Comparison of ENCODE assay signal across 7 mouse cellular contexts in genomic region chr17:5839549-5840240, GRCm38 (mm10). TPM values are rescaled to one million over a fixed set of nuclear protein-coding genes. Genes with fewer than 3 reads are reported as not detected.
DNase-seq lines count a peak whose midpoint lies in the region; ATAC-seq and TF ChIP-seq lines count a peak whose summit lies in the region.

No protein-coding gene starts in this region.

- peaks cover 16% of the 10 kb centered on the region for H3K79me2 ChIP-seq in MEL (ENCODE audit: control insufficient read depth, insufficient read depth, low read length, poor library complexity)

- no peak for TF ChIP-seq EP300 in MEL (IDR thresholded peaks at IDR 0.05; ENCODE audit: low read depth in 1 of 2, low read length in 2 of 2)

- TF ChIP-seq POLR2A in MEL (IDR thresholded peaks at IDR 0.05; ENCODE audit: control insufficient read depth in 1 of 2, insufficient read depth in 1 of 2, low read depth in 1 of 2, low read length in 2 of 2, poor library complexity in 1 of 2), result no peak

- peak overlapping the region; percentile 8; the same call in 1 of the 2 replicates for H3K27ac ChIP-seq in kidney, postnatal 0 days
- no peak overlapping the region for H3K27ac ChIP-seq in kidney, embryonic 14.5 days (ENCODE audit: low read depth, low read length)
- H3K27ac ChIP-seq in MEL (ENCODE audit: control insufficient read depth, low read depth, low read length), result no peak overlapping the region
- no peak overlapping the region for H3K27ac ChIP-seq in embryonic facial prominence, embryonic 13.5 days
- H3K27ac ChIP-seq in liver, embryonic 15.5 days (replicated peaks), result no peak overlapping the region

- no peaks in the 10 kb centered on the region for H3K27me3 ChIP-seq in kidney, postnatal 0 days (ENCODE audit: insufficient read depth, low read length)
- H3K27me3 ChIP-seq in kidney, embryonic 14.5 days (ENCODE audit: control insufficient read depth, insufficient read depth, low read length), result no peaks in the 10 kb centered on the region
- no peaks in the 10 kb centered on the region for H3K27me3 ChIP-seq in MEL (ENCODE audit: control insufficient read depth in 1 of 2, insufficient read depth in 2 of 2, low read length in 2 of 2)
- no peaks in the 10 kb centered on the region for H3K27me3 ChIP-seq in embryonic facial prominence, embryonic 13.5 days
- H3K27me3 ChIP-seq in liver, embryonic 15.5 days, result no peaks in the 10 kb centered on the region; the same call in none of the 2 replicates

- H3K9me3 ChIP-seq in kidney, postnatal 0 days (replicated peaks; ENCODE audit: low read length), result no peaks in the 10 kb centered on the region
- H3K9me3 ChIP-seq in kidney, embryonic 14.5 days (ENCODE audit: control insufficient read depth, low read length), result no peaks in the 10 kb centered on the region
- no peaks in the 10 kb centered on the region for H3K9me3 ChIP-seq in MEL (replicated peaks; ENCODE audit: insufficient read depth, low read length)
- H3K9me3 ChIP-seq in embryonic facial prominence, embryonic 13.5 days, result no peaks in the 10 kb centered on the region
- H3K9me3 ChIP-seq in liver, embryonic 15.5 days (replicated peaks), result no peaks in the 10 kb centered on the region

- 79% methylated on average over 5 of the region's 5 CpGs for WGBS in kidney, postnatal 0 days
- 74% methylated on average over 5 of the region's 5 CpGs for WGBS in kidney, embryonic 14.5 days
- 78% methylated on average over 5 of the region's 5 CpGs for WGBS in embryonic facial prominence, embryonic 13.5 days
- 40% methylated on average over 5 of the region's 5 CpGs for WGBS in liver, embryonic 15.5 days (ENCODE audit: insufficient replicate concordance)

- TF ChIP-seq CTCF in kidney, postnatal 0 days (IDR thresholded peaks at IDR 0.05; ENCODE audit: low read depth), result no peak
- TF ChIP-seq CTCF in MEL (IDR thresholded peaks at IDR 0.05 in 2 of 3, conservative IDR thresholded peaks at IDR 0.05 in 1 of 3; ENCODE audit: control insufficient read depth in 1 of 3, insufficient read depth in 1 of 3, low read depth in 2 of 3, low read length in 3 of 3, poor library complexity in 1 of 3, severe bottlenecking in 1 of 3), result no peak

- H3K4me2 ChIP-seq in kidney, postnatal 0 days (ENCODE audit: low read length), result no peak overlapping the region; the same call in 1 of the 2 replicates
- no peak overlapping the region; the same call in 1 of the 2 replicates for H3K4me2 ChIP-seq in kidney, embryonic 14.5 days (replicated peaks; ENCODE audit: low read depth, low read length)
- H3K4me2 ChIP-seq in embryonic facial prominence, embryonic 13.5 days, result peak overlapping the region; percentile 75; the same call in 1 of the 2 replicates
- peak overlapping the region; percentile 89 for H3K4me2 ChIP-seq in liver, embryonic 15.5 days

- no peak overlapping the region for H3K4me3 ChIP-seq in kidney, postnatal 0 days (replicated peaks; ENCODE audit: low read depth, low read length)
- H3K4me3 ChIP-seq in kidney, embryonic 14.5 days (ENCODE audit: low read length), result no peak overlapping the region
- no peak overlapping the region for H3K4me3 ChIP-seq in MEL (ENCODE audit: control insufficient read depth in 1 of 2, insufficient read depth in 1 of 2, low read depth in 2 of 2, low read length in 2 of 2)
- H3K4me3 ChIP-seq in embryonic facial prominence, embryonic 13.5 days, result no peak overlapping the region
- H3K4me3 ChIP-seq in liver, embryonic 15.5 days (replicated peaks), result no peak overlapping the region

- H3K36me3 ChIP-seq in kidney, postnatal 0 days (ENCODE audit: insufficient read depth, low read length), result no peaks in the 10 kb centered on the region
- H3K36me3 ChIP-seq in kidney, embryonic 14.5 days (ENCODE audit: control insufficient read depth, insufficient read depth, low read length), result no peaks in the 10 kb centered on the region
- H3K36me3 ChIP-seq in MEL (ENCODE audit: control insufficient read depth in 1 of 2, insufficient read depth in 2 of 2, low read length in 2 of 2), result peaks cover 0 to 11% of the 10 kb centered on the region in 2 experiments; a peak in 2 of 4 replicates
- H3K36me3 ChIP-seq in embryonic facial prominence, embryonic 13.5 days, result no peaks in the 10 kb centered on the region
- H3K36me3 ChIP-seq in liver, embryonic 15.5 days (replicated peaks), result no peaks in the 10 kb centered on the region

- no peak for DNase-seq in kidney, postnatal 0 days (ENCODE audit: low spot score)
- DNase-seq in MEL (ENCODE audit: low read depth, low spot score), result peak; percentile 34
- DNase-seq in cerebellum, postnatal 36 days, result no peak
- DNase-seq in embryo, embryonic 10 days (ENCODE audit: low spot score), result no peak

- no peak for TF ChIP-seq RAD21 in MEL (IDR thresholded peaks at IDR 0.05; ENCODE audit: low read depth, low read length)

- no peak for ATAC-seq in kidney, postnatal 0 days (replicated peaks; ENCODE audit: low FRiP score, low read depth)
- no peak for ATAC-seq in kidney, embryonic 14.5 days (ENCODE audit: low FRiP score, low TSS enrichment)
- ATAC-seq in embryonic facial prominence, embryonic 13.5 days (ENCODE audit: insufficient number of reproducible peaks, insufficient read depth, low FRiP score, low TSS enrichment, low read depth), result no peak
- no peak for ATAC-seq in liver, embryonic 15.5 days (ENCODE audit: insufficient read depth)

- H3K9ac ChIP-seq in kidney, postnatal 0 days (ENCODE audit: low read depth, low read length), result no peak overlapping the region
- no peak overlapping the region for H3K9ac ChIP-seq in kidney, embryonic 14.5 days (ENCODE audit: low read depth, low read length)
- no peak overlapping the region for H3K9ac ChIP-seq in MEL (ENCODE audit: control insufficient read depth, low read depth, low read length, poor library complexity, severe bottlenecking)
- H3K9ac ChIP-seq in embryonic facial prominence, embryonic 13.5 days, result no peak overlapping the region
- no peak overlapping the region for H3K9ac ChIP-seq in liver, embryonic 15.5 days

- peaks cover 9% of the 10 kb centered on the region for H3K4me1 ChIP-seq in kidney, postnatal 0 days (replicated peaks; ENCODE audit: insufficient read depth, low read length)
- peaks cover 14% of the 10 kb centered on the region for H3K4me1 ChIP-seq in kidney, embryonic 14.5 days (ENCODE audit: control insufficient read depth, insufficient read depth, low read length)
- H3K4me1 ChIP-seq in MEL (ENCODE audit: control insufficient read depth in 1 of 2, insufficient read depth in 2 of 2, low read length in 2 of 2), result peaks cover 3 to 14% of the 10 kb centered on the region in 2 experiments
- H3K4me1 ChIP-seq in embryonic facial prominence, embryonic 13.5 days, result peaks cover 24% of the 10 kb centered on the region
- H3K4me1 ChIP-seq in liver, embryonic 15.5 days (replicated peaks), result peaks cover 38% of the 10 kb centered on the region

TF ChIP-seq in MEL, 35 proteins besides CTCF, POLR2A, EP300 and RAD21:
- TF ChIP-seq GATA1 (IDR thresholded peaks at IDR 0.05; ENCODE audit: low read depth, low read length) (peak; percentile 34; the same call in 1 of the 2 replicates), TAL1 (IDR thresholded peaks at IDR 0.05; ENCODE audit: low read length) (peak; percentile 65), TCF12 (IDR thresholded peaks at IDR 0.05; ENCODE audit: low read depth, low read length) (no peak), ETS1 (IDR thresholded peaks at IDR 0.05; ENCODE audit: low read depth, low read length) (no peak)

RNA-seq across cellular contexts. Expression of gene Snx9, which starts 1.4 kb away (rescaled TPM):
- 41.7 and 41.9 TPM in 2 replicates for polyA plus RNA-seq in kidney, postnatal 0 days (2015; fragmentation: Nextera tagmentation; extraction: Ambion mirVana)
- polyA plus RNA-seq in kidney, embryonic 14.5 days (2014; fragmentation: Nextera tagmentation; extraction: Ambion mirVana), result 27.6 and 44.5 TPM in 2 replicates
- 12.6 and 12.9 TPM in 2 replicates for total RNA-seq in MEL (2012; rRNA removed)
- 10 to 100 TPM in 1 of 2 experiments, not detected in 1; 22.8 TPM for polyA plus RNA-seq in MEL (2012; ENCODE audit: insufficient read depth in 1 of 2, insufficient read length in 2 of 2, low read depth in 1 of 2, low replicate concordance in 2 of 2, missing spikeins in 1 of 2)
- polyA plus RNA-seq in embryonic facial prominence, embryonic 13.5 days (2015; fragmentation: Nextera tagmentation; extraction: Ambion mirVana), result 22.9 and 23.4 TPM in 2 replicates
- polyA plus RNA-seq in liver, embryonic 15.5 days (2015; fragmentation: Nextera tagmentation; extraction: Ambion mirVana), result 11.9 and 13.4 TPM in 2 replicates

Comparison
In these comparisons a context has a peak if more than half of its experiments do, and no peak if none do; other contexts are left out.
1. H3K4me2 ChIP-seq: peak in embryonic facial prominence, embryonic 13.5 days (single experiment) and liver, embryonic 15.5 days (single experiment); none in kidney, postnatal 0 days (single experiment) and kidney, embryonic 14.5 days (single experiment).